Mouse (Mus musculus) mature B cell (primary cell): ENCODE results near the gene Nova1.

Source experiments
- in situ Hi-C: fragments of 300-500 bp; cut with MboI; formaldehyde crosslinking; loops from 2 replicates; pipeline ENCODE4 v1.14.3; 2019

Gene Nova1

GRCm38 (mm10) chr12:46666706-46667105 is 152.0 kb downstream of the Nova1 start:
- in situ Hi-C loops = no loop called here

- in situ Hi-C loops = no loop called here
Measured at GRCm38 (mm10) chr12:46646139-46646611, 172.6 kb downstream of the Nova1 start.

GRCm38 (mm10) chr12:46645365-46645962 is 173.3 kb downstream of the Nova1 start:
- in situ Hi-C loops = no loop called here
